Mouse (Mus musculus): ENCODE measurements around the gene Bcam. TPM values are rescaled to one million over a fixed set of nuclear protein-coding genes. Genes with fewer than 3 reads are reported as not detected.

Bcam gene
- polyA plus RNA-seq, 1 experiment from 2014 or later: 209 TPM

GRCm38 (mm10) chr7:19813579-19814122, 42.8 kb upstream of the Bcam start:
- no peak for ATAC-seq (ENCODE audit: insufficient read depth)
- no peak overlapping the region for H3K4me3 ChIP-seq (ENCODE audit: low read depth, low read length)
- whole genome bisulfite sequencing: 62% methylated on average over 6 of the region's 6 CpGs
- peaks cover 26% of the 10 kb centered on the region; the same call in 1 of the 2 replicates for H3K27me3 ChIP-seq (ENCODE audit: insufficient read depth, low read length)
- H3K4me2 ChIP-seq: no peak overlapping the region
- no peaks in the 10 kb centered on the region for H3K36me3 ChIP-seq (ENCODE audit: insufficient read depth)
- peaks cover 21% of the 10 kb centered on the region for H3K4me1 ChIP-seq (ENCODE audit: insufficient read depth)
- DNase-seq: no peak
- no peak overlapping the region for H3K9ac ChIP-seq
- TF ChIP-seq CTCF (IDR thresholded peaks at IDR 0.05; ENCODE audit: low read depth): no peak
- H3K27ac ChIP-seq (ENCODE audit: low read depth): no peak overlapping the region
- H3K9me3 ChIP-seq (ENCODE audit: low read depth, low read length): no peaks in the 10 kb centered on the region

GRCm38 (mm10) chr7:19813161-19813560, 42.3 kb upstream of the Bcam start:
- Histone ChIP-seq H3K27ac (ENCODE audit: low read depth) (no peak overlapping the region), H3K27me3 (ENCODE audit: insufficient read depth, low read length) (peaks cover 29% of the 10 kb centered on the region; the same call in 1 of the 2 replicates), H3K36me3 (ENCODE audit: insufficient read depth) (no peaks in the 10 kb centered on the region), H3K4me2 (no peak overlapping the region), H3K9me3 (ENCODE audit: low read depth, low read length) (no peaks in the 10 kb centered on the region), H3K4me1 (ENCODE audit: insufficient read depth) (peaks cover 18% of the 10 kb centered on the region), H3K9ac (no peak overlapping the region), H3K4me3 (ENCODE audit: low read depth, low read length) (no peak overlapping the region)
- DNase-seq (no peak), ATAC-seq (ENCODE audit: insufficient read depth) (no peak)
- 77% methylated on average over 4 of the region's 4 CpGs for WGBS
- TF ChIP-seq CTCF (IDR thresholded peaks at IDR 0.05; ENCODE audit: low read depth): no peak

GRCm38 (mm10) chr7:19811114-19811513, 40.3 kb upstream of the Bcam start:
- H3K4me2 ChIP-seq: peak overlapping the region; percentile 44
- H3K4me3 ChIP-seq (ENCODE audit: low read depth, low read length): no peak overlapping the region
- 5% methylated on average over 22 of the region's 22 CpGs for WGBS
- no peaks in the 10 kb centered on the region for H3K36me3 ChIP-seq (ENCODE audit: insufficient read depth)
- H3K27ac ChIP-seq (ENCODE audit: low read depth): no peak overlapping the region
- ATAC-seq (ENCODE audit: insufficient read depth) (peak; percentile 45; the same call in 1 of the 2 replicates), DNase-seq (peak; percentile 71)
- peaks cover 29% of the 10 kb centered on the region; the same call in 1 of the 2 replicates for H3K27me3 ChIP-seq (ENCODE audit: insufficient read depth, low read length)
- no peaks in the 10 kb centered on the region for H3K9me3 ChIP-seq (ENCODE audit: low read depth, low read length)
- no peak overlapping the region for H3K9ac ChIP-seq
- H3K4me1 ChIP-seq (ENCODE audit: insufficient read depth): 0 out of 2 replicates have a peak, but pooled peaks cover 3% of the 10 kb centered on the region
- TF ChIP-seq CTCF (IDR thresholded peaks at IDR 0.05; ENCODE audit: low read depth): no peak

- WGBS: 6% methylated on average over 27 of the region's 27 CpGs
- no peaks in the 10 kb centered on the region for H3K36me3 ChIP-seq (ENCODE audit: insufficient read depth)
- no peak overlapping the region for H3K27ac ChIP-seq (ENCODE audit: low read depth)
- H3K4me2 ChIP-seq: peak overlapping the region; percentile 49; the same call in 1 of the 2 replicates
- no peak for TF ChIP-seq CTCF (IDR thresholded peaks at IDR 0.05; ENCODE audit: low read depth)
- H3K27me3 ChIP-seq (ENCODE audit: insufficient read depth, low read length): peaks cover 29% of the 10 kb centered on the region; the same call in 1 of the 2 replicates
- ATAC-seq (ENCODE audit: insufficient read depth) (peak; percentile 47; the same call in 1 of the 2 replicates), DNase-seq (peak; percentile 46)
- no peaks in the 10 kb centered on the region for H3K9me3 ChIP-seq (ENCODE audit: low read depth, low read length)
- H3K9ac ChIP-seq: 0 out of 2 replicates have a peak overlapping the region, but pooled peaks have one; percentile 9
- H3K4me3 ChIP-seq (ENCODE audit: low read depth, low read length): peak overlapping the region; percentile 6; the same call in 1 of the 2 replicates
- H3K4me1 ChIP-seq (ENCODE audit: insufficient read depth): 0 out of 2 replicates have a peak, but pooled peaks cover 3% of the 10 kb centered on the region
These were observed 38.6 kb upstream of the Bcam start for GRCm38 (mm10) chr7:19809369-19809768.

GRCm38 (mm10) chr7:19806356-19806969, 35.6 kb upstream of the Bcam start:
- Histone ChIP-seq H3K27ac (ENCODE audit: low read depth) (no peak overlapping the region), H3K4me1 (ENCODE audit: insufficient read depth) (0 out of 2 replicates have a peak, but pooled peaks cover 3% of the 10 kb centered on the region), H3K9ac (no peak overlapping the region), H3K9me3 (ENCODE audit: low read depth, low read length) (no peaks in the 10 kb centered on the region), H3K27me3 (ENCODE audit: insufficient read depth, low read length) (peaks cover 25% of the 10 kb centered on the region; the same call in 1 of the 2 replicates), H3K4me3 (ENCODE audit: low read depth, low read length) (no peak overlapping the region), H3K4me2 (no peak overlapping the region), H3K36me3 (ENCODE audit: insufficient read depth) (no peaks in the 10 kb centered on the region)
- ATAC-seq (ENCODE audit: insufficient read depth) (no peak), DNase-seq (no peak)
- no peak for TF ChIP-seq CTCF (IDR thresholded peaks at IDR 0.05; ENCODE audit: low read depth)
- WGBS: 85% methylated on average over 8 of the region's 8 CpGs

GRCm38 (mm10) chr7:19802995-19803394, 32.2 kb upstream of the Bcam start:
- H3K4me2 ChIP-seq: no peak overlapping the region

GRCm38 (mm10) chr7:19800764-19801163, 29.9 kb upstream of the Bcam start:
- peak; percentile 86 for DNase-seq
- H3K4me3 ChIP-seq (ENCODE audit: low read depth, low read length): no peak overlapping the region
- H3K9ac ChIP-seq: no peak overlapping the region
- no peaks in the 10 kb centered on the region for H3K36me3 ChIP-seq (ENCODE audit: insufficient read depth)
- ATAC-seq (ENCODE audit: insufficient read depth): no peak
- H3K27ac ChIP-seq (ENCODE audit: low read depth): no peak overlapping the region
- H3K27me3 ChIP-seq (ENCODE audit: insufficient read depth, low read length): peaks cover 16% of the 10 kb centered on the region
- no peaks in the 10 kb centered on the region for H3K4me1 ChIP-seq (ENCODE audit: insufficient read depth)
- no peaks in the 10 kb centered on the region for H3K9me3 ChIP-seq (ENCODE audit: low read depth, low read length)
- TF ChIP-seq CTCF (IDR thresholded peaks at IDR 0.05; ENCODE audit: low read depth): peak; percentile 88
- 11% methylated on average over 2 of the region's 2 CpGs for WGBS
- no peak overlapping the region for H3K4me2 ChIP-seq

More at GRCm38 (mm10) chr7:19802995-19803394, 32.2 kb upstream of the Bcam start:
- WGBS: 16% methylated on average over 7 of the region's 7 CpGs
- Histone ChIP-seq H3K9me3 (ENCODE audit: low read depth, low read length) (no peaks in the 10 kb centered on the region), H3K27me3 (ENCODE audit: insufficient read depth, low read length) (no peaks in the 10 kb centered on the region), H3K9ac (no peak overlapping the region), H3K4me3 (ENCODE audit: low read depth, low read length) (no peak overlapping the region), H3K36me3 (ENCODE audit: insufficient read depth) (no peaks in the 10 kb centered on the region), H3K27ac (ENCODE audit: low read depth) (no peak overlapping the region), H3K4me1 (ENCODE audit: insufficient read depth) (no peaks in the 10 kb centered on the region)
- peak; percentile 96 for TF ChIP-seq CTCF (IDR thresholded peaks at IDR 0.05; ENCODE audit: low read depth)
- ATAC-seq (ENCODE audit: insufficient read depth): peak; percentile 28; the same call in 1 of the 2 replicates
- peak; percentile 88 for DNase-seq

All from lung, embryonic 14.5 days (tissue).